Mouse (Mus musculus) embryo, embryonic 11.5 days (tissue): Measurements from ENCODE around the gene Gpr1.

Source experiments
- DNase-seq: peaks from one replicate; pipeline ENCODE4 v3.0.0-alpha.2; 2012; ENCODE audit warnings: low read depth, low spot score

Gpr1 gene

GRCm38 (mm10) chr1:63214271-63214558, at the start of gene Gpr1:
Gene Gpr1, minus strand, starts transcription at chr1:63214543.
- no peak for DNase-seq

GRCm38 (mm10) chr1:63263671-63264070, 49.3 kb upstream of the Gpr1 start:
- no peak for DNase-seq

GRCm38 (mm10) chr1:63261041-63261590, 46.8 kb upstream of the Gpr1 start:
- no peak for DNase-seq

- no peak for DNase-seq
These were observed 46.3 kb upstream of the Gpr1 start for GRCm38 (mm10) chr1:63260742-63261033.

- DNase-seq, result no peak
These were observed 45.8 kb upstream of the Gpr1 start for GRCm38 (mm10) chr1:63259916-63260741.

- DNase-seq, result no peak
These were observed 45.0 kb upstream of the Gpr1 start for GRCm38 (mm10) chr1:63259271-63259830.

- no peak for DNase-seq
These were observed 44.2 kb upstream of the Gpr1 start for GRCm38 (mm10) chr1:63258501-63258900.

GRCm38 (mm10) chr1:63256083-63256482, 41.7 kb upstream of the Gpr1 start:
- no peak for DNase-seq

- no peak for DNase-seq
These were observed 40.8 kb upstream of the Gpr1 start for GRCm38 (mm10) chr1:63255101-63255500.

- no peak for DNase-seq
These were observed 38.9 kb upstream of the Gpr1 start for GRCm38 (mm10) chr1:63253291-63253690.

GRCm38 (mm10) chr1:63252351-63253209, 38.2 kb upstream of the Gpr1 start:
- DNase-seq, result no peak

- no peak for DNase-seq
These were observed 34.9 kb upstream of the Gpr1 start for GRCm38 (mm10) chr1:63249261-63249660.

GRCm38 (mm10) chr1:63248360-63248851, 34.1 kb upstream of the Gpr1 start:
- DNase-seq, result no peak

- DNase-seq, result no peak
These were observed 33.6 kb upstream of the Gpr1 start for GRCm38 (mm10) chr1:63247831-63248359.

GRCm38 (mm10) chr1:63246862-63247521, 32.6 kb upstream of the Gpr1 start:
- no peak for DNase-seq

- DNase-seq, result no peak
These were observed 29.5 kb upstream of the Gpr1 start for GRCm38 (mm10) chr1:63243854-63244253.

GRCm38 (mm10) chr1:63239751-63240150, 25.4 kb upstream of the Gpr1 start:
- DNase-seq, result no peak

GRCm38 (mm10) chr1:63239305-63239704, 25.0 kb upstream of the Gpr1 start:
- no peak for DNase-seq

GRCm38 (mm10) chr1:63237371-63237770, 23.0 kb upstream of the Gpr1 start:
- DNase-seq, result no peak

- DNase-seq, result no peak
These were observed 12.9 kb upstream of the Gpr1 start for GRCm38 (mm10) chr1:63227241-63227640.

GRCm38 (mm10) chr1:63225890-63226289, 11.5 kb upstream of the Gpr1 start:
- peak; percentile 38 for DNase-seq
